Mouse (Mus musculus) left cerebral cortex, postnatal 36 days (tissue): ENCODE measurements around the gene Mrpl19. TPM values are rescaled to one million over a fixed set of nuclear protein-coding genes. Genes with fewer than 3 reads are reported as not detected.
A peak's percentile ranks its signal among the peaks of the same experiment; 100 is the strongest.

Experiments
- DNase-seq, 2 experiments: peaks; one replicate each; pipeline ENCODE4 v3.0.0; 2021 to 2022; ENCODE audit warnings: low spot score in 2 of 2, mixed read lengths in 1 of 2
- intact Hi-C: fragments of 180-260 bp; cut with DNase I; formaldehyde crosslinking; loops from one replicate; pipeline ENCODE4 v1.15.1; 2025
- total RNA-seq, 2 experiments: library from RNA; stranded (reverse); gene quantifications; 2 replicates each; pipeline ENCODE4 v1.2.3; 2021

Gene Mrpl19
- total RNA-seq, 2 experiments from 2014 or later: 31.4 to 43.3 TPM

DNA sequence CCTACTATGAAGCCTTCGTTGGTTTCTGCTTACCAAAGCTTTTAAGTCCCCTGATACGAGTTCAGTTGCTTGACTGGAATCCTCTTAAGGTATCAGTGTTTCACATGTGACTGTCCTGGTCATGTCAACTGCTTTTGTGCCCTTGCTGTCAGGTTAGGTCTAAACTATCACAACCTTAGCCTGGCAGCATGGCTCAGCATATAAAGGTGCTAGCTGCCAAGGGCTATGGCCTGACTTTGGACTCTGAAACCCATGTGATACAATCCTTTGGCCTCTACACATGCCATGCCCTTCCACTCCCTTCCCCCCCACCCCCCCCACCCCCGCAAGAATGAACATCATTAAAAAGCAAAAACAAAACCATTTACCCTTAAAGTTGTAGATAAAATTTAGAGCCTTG, 21.3 kb downstream of the Mrpl19 start:
- intact Hi-C loops: no loop called here
- DNase-seq: no peak

DNA sequence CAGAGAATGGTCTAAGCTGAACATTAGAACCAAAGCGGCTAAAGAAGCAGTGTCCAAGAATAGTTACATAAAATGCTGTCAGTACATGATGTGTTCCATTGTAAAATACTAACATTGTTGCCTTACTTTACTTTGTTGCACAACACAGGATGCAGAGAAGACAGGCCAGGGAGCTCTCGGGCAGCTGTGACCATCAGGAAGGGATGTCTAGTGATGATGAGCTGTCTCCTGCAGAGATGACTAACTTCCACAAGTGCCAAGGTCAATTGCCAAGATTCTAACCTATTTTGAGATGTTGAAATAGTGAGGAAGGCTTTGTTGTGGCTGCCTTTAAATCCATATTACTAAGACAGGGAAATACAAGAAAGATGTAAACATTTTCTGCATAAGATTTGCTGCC, 22.5 kb downstream of the Mrpl19 start:
- intact Hi-C loops: no loop called here
- DNase-seq: no peak

DNA sequence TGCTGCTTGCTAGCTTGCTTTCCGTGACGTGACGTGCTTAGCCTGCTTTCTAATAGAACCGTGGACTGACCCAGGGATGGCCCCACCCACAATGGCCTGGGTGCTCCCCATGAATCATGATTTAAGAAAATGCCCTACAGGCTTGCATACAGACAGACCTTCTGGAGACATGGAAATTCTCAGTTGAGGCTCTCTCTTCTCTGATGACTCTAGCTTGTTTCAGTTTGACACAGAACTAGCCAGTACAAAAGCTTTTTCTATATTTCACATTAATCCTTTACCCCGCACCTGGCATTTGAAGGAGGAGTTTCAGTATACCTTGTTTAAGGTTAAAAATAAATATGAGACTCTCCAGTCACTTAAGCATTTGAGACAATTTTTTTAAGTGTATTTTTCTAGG, 24.0 kb downstream of the Mrpl19 start:
- intact Hi-C loops: no loop called here

DNA sequence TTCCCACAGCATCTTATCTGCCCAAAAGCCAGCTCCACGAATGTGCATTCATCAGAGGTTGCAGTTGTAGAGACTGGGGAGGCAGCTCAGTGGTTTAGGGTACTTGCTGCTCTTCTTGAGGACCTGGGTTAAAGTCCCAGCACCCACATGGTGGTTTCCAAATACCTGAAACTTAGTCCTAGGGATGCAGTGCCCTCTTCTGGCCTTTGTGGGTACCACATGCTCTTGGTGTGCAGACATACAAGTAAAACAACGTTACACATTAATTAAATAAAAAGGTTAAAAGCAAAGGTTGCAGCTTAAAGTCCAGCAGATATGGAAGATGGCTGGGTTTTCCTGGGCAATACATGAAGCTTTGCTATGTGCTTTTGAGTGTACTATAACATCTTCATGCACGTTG, 32.5 kb downstream of the Mrpl19 start:
- intact Hi-C loops: no loop called here

More for the DNA sequence above, 24.0 kb downstream of the Mrpl19 start:
- no peak for DNase-seq

DNA sequence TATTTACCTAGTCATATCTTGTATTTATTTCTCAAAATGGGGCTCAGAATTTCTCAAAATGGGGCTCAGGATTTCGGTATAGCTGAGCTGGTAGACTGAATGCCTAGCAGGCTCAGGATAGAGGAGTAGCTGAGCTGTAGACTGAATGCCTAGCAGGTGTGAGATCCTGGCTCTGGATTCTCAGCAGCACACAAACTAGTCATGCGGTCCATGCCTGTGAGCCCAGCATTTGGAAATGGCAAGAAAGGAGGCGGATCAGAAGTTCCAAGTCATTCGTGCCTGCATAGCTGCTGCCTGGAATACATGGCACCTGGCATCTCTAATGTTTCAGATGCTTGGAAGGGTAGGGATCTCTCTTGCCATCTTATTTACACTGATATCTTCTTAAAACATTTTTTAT, 36.4 kb downstream of the Mrpl19 start:
- no peak for DNase-seq
- intact Hi-C loops: no loop called here

More for the DNA sequence above, 32.5 kb downstream of the Mrpl19 start:
- no peak for DNase-seq

DNA sequence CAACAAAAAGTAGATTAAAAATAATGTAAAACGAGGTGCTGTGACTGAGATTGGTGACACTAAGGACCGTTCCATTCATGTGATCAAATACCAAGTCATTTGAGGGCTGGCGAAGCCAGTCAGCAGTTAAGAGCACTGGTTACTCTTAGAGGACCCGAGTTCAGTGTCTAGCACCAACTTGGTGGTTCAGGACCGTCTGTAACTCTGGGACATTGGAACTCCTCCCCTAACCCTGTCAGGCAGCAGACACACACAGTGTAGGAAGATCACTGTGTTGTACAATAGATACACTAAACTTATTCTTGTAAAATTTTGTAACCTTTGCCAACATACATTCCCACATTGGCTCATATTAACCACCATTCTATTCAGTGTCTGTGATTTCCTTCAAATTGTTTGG, 41.5 kb downstream of the Mrpl19 start:
- DNase-seq: no peak
- intact Hi-C loops: loop anchor here (5.0 kb wide), 1 partner anchor 82 kb away; no protein-coding TSS in a partner anchor

DNA sequence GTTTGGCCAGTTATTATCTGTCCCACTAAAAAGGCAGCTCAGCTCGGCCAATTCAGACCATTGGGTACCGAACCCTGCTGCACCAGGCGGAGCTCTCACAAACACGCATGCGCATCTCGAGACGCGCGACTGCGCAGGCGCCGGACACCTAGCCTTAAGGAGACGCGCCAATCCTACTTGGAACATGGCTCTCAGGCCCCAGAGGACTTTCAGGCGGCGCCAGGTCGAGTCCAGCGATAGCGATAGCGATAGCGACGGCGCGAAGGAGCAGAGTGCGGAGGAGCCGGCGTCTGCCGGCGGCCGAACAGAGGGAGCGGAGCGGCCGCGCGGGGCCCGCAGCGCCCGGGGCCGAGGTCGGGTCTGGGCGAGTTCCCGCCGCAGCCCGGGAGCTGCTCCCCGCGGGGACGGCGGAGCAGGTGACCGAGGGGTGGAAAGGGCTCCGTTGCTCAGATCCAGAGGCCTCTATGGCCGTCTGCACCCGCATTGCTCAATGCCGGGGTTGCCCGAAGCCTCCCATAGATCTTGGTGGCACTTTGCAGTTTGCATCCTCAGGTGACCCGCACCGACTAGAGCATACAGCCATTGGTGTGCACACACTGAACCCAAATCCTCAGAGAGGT, 42.1 kb downstream of the Mrpl19 start, which contains the start of gene Gcfc2:
Gene Gcfc2, plus strand, starts transcription at position 147 of the 620 bp plus-strand sequence.
- DNase-seq: peak; percentile 93 to 95
- intact Hi-C loops: loop anchor here (5.0 kb wide), 1 partner anchor 81 kb away; no protein-coding TSS in a partner anchor

DNA sequence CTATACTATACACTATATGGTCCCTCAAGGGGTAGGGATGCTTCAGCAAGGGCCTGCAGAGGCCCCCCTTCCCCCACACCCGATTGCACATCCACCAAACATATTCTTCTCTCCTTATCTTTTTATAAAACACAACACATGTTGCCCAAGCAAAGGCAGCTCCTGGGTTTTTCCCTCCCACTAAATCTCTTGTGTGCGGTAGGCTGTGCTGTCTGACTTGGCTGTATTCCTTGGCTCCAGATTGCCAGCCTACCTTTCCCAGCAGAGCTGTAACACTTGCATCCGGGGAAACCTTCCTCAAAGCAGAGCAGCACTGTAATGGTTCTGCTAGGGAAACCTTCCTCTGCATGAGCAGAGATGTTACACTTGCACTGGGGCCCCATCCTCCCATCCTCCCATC, 53.6 kb downstream of the Mrpl19 start:
- intact Hi-C loops: no loop called here
- peak; percentile 59 to 76 for DNase-seq

DNA sequence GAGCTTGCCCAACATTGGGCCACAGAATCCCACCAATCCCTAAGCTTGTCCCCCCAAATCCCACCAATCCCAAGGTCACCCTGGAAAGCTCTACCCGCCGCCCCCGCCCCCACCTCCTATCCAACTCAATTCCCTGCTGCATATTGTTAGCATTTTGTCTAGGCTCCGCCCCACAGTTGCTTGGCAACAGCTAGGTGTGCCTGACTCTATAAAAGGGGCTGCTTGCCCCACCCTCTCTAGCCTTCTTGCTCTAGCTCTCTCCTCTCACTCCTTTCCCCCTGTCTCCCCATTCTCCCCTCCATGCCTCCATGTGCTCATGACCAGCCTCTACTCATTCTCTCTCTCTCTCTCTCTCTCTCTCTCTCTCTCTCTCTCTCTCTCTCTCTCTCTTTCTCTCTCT, 54.0 kb downstream of the Mrpl19 start:
- peak in 1 of 2 experiments; percentile 8 for DNase-seq
- intact Hi-C loops: no loop called here

DNA sequence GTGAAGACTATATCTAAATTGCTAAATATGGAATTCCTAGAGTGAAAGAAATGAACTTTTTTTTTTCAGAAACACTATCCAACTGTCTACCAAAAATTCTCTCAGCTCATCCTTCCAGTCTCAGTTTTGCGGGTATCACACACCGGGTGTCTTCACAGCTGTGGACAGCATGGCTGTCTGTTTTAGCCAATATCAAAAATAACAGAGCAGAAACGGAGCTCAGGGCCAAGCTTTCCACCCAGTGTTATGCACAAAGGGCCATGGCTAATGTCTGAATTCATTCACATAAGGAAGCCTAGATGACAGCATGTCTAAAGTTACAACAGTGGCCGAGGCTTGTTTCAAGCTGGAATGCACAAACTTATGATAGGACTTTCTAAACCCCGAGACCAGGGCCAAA, 54.5 kb downstream of the Mrpl19 start:
- intact Hi-C loops: no loop called here
- peak in 1 of 2 experiments; percentile 9 for DNase-seq

DNA sequence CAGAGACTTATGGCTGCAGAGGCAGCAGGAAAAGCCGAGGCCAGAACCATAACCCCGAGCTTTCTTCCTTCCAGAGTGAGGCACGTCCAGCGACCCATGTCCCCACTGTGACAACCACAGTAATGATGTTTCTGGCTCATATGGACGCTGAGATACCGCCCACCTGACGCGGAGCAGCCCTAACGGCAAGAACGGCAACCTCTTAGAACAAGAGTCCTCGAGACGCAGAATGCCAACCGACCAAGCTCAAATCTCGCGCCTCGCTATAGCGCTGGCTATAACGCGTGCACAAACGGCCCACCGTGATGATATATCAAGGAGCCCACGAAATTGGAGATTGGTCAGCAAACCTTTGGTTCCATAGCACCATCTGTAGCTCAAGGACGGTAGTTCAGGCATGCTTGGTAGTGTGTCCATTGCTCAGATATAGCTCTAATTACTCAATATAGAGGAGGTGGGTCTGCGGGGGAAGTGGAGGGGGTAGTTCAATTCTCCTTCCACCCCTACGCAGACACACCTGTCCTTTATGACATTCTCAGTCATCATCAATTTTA, 55.4 kb downstream of the Mrpl19 start:
- intact Hi-C loops: no loop called here
- DNase-seq: no peak

Other genes with a start within 250 kb of the Mrpl19 start
- gene Gcfc2, start 42.3 kb downstream of the Mrpl19 start, total RNA-seq: 10 to 100 TPM in 1 of 2 experiments, 1 to 10 TPM in 1; 6.4 to 12.4 TPM
- 10 to 100 TPM; 11.3 to 15.2 TPM for gene Eva1a, start 75.1 kb upstream of the Mrpl19 start, total RNA-seq